Mouse (Mus musculus) liver, adult 2 months (tissue): ENCODE results near the gene Fubp3. TPM values are rescaled to one million over a fixed set of nuclear protein-coding genes. Genes with fewer than 3 reads are reported as not detected.

ENCODE experiments used
- DNase-seq: peaks from one replicate; pipeline ENCODE4 v3.0.0-alpha.2; 2011; ENCODE audit warnings: low read depth, low spot score; ENCODE audit errors: extremely low read depth
- H3K27ac ChIP-seq: fragments of 200-500 bp; replicated peaks from 2 replicates; pipeline ENCODE4 v1.5.1; 2012; ENCODE audit warnings: low read depth, mild to moderate bottlenecking, control low read depth, inconsistent platforms, low read length; ENCODE audit not compliant: insufficient read depth
- H3K27me3 ChIP-seq: fragments of 200-500 bp; 2 replicates; pipeline ENCODE4 v1.6.1; 2012; ENCODE audit warnings: mild to moderate bottlenecking, moderate library complexity, low read length, inconsistent platforms; ENCODE audit not compliant: control insufficient read depth, insufficient read depth
- H3K36me3 ChIP-seq: fragments of 200-500 bp; 2 replicates; pipeline ENCODE4 v1.6.1; 2012; ENCODE audit warnings: low read length, inconsistent platforms; ENCODE audit not compliant: control insufficient read depth, insufficient read depth
- H3K4me1 ChIP-seq: fragments of 200-500 bp; 2 replicates; pipeline ENCODE4 v1.6.1; 2011; ENCODE audit warnings: low read length; ENCODE audit not compliant: control insufficient read depth, insufficient read depth
- H3K4me3 ChIP-seq: fragments of 200-500 bp; 2 replicates; pipeline ENCODE4 v1.5.1; 2011; ENCODE audit warnings: low read depth, mild to moderate bottlenecking, control low read depth, low read length, moderate library complexity; ENCODE audit not compliant: insufficient read depth
- H3K79me2 ChIP-seq: fragments of 200-500 bp; 2 replicates; pipeline ENCODE4 v1.6.1; 2012; ENCODE audit warnings: inconsistent platforms, mild to moderate bottlenecking, low read length, moderate library complexity; ENCODE audit not compliant: control insufficient read depth, insufficient read depth
- H3K9ac ChIP-seq: fragments of 200-500 bp; 2 replicates; pipeline ENCODE4 v1.6.1; 2012; ENCODE audit warnings: low read depth, mild to moderate bottlenecking, control low read depth, inconsistent platforms, low read length
- CTCF ChIP-seq: fragments of 200-500 bp; IDR thresholded peaks from 2 replicates; pipeline ENCODE4 v1.5.1; 2011; ENCODE audit warnings: low read depth, low read length, control low read depth
- POLR2A ChIP-seq: fragments of 200-500 bp; IDR thresholded peaks from 2 replicates; pipeline ENCODE4 v1.6.1; 2011; ENCODE audit warnings: low read length, control low read depth; ENCODE audit not compliant: insufficient read depth; ENCODE audit errors: extremely low read depth
- WGBS: fragments of 180-500 bp; shearing (Covaris S2); methylation state at CpG from one replicate; pipeline ENCODE4 v1.1.7; 2018; 5-methylcytosine and 5-hydroxymethylcytosine counted together
- polyA plus RNA-seq: library from polyadenylated mRNA; depleted of rRNA; stranded (reverse); fragments of >200 nt; gene quantifications from 2 replicates; pipeline ENCODE4 v1.2.3, GENCODE M21; 2012; rRNA removed
- total RNA-seq: library from RNA; depleted of rRNA; stranded (reverse); fragments of >200 nt; gene quantifications from 2 replicates; pipeline ENCODE4 v1.2.3, GENCODE M21; 2014; rRNA removed

Fubp3 gene
- total and polyA plus RNA-seq, 2 experiments, result 16.3 to 19.1 TPM

GRCm38 (mm10) chr2:31663804-31664180 is 91.3 kb downstream of the Fubp3 start:
- no peak overlapping the region for H3K9ac ChIP-seq
- no peaks in the 10 kb centered on the region for H3K36me3 ChIP-seq
- no peak for TF ChIP-seq POLR2A
- TF ChIP-seq CTCF, result no peak
- no peak overlapping the region for H3K27ac ChIP-seq
- H3K27me3 ChIP-seq, result no peaks in the 10 kb centered on the region
- WGBS, result 31% methylated on average over 1 of the region's 1 CpGs
- H3K79me2 ChIP-seq, result no peaks in the 10 kb centered on the region
- H3K4me1 ChIP-seq, result peaks cover 3% of the 10 kb centered on the region; the same call in 1 of the 2 replicates
- H3K4me3 ChIP-seq, result no peak overlapping the region
- DNase-seq, result peak; percentile 86

Other genes starting within 250 kb of the Fubp3 start
- 3,064 and 4,344 TPM in 2 replicates for gene Ass1, start 102.4 kb upstream of the Fubp3 start, total RNA-seq
- 3,470 and 3,993 TPM in 2 replicates for gene Ass1, start 102.4 kb upstream of the Fubp3 start, polyA plus RNA-seq
- gene Prdm12, start 67.4 kb downstream of the Fubp3 start, total RNA-seq, result not detected in 2 replicates
- not detected in 2 replicates for gene Prdm12, start 67.4 kb downstream of the Fubp3 start, polyA plus RNA-seq
- 9.8 and 10.4 TPM in 2 replicates for gene Exosc2, start 98.1 kb downstream of the Fubp3 start, total RNA-seq
- gene Exosc2, start 98.1 kb downstream of the Fubp3 start, polyA plus RNA-seq, result 5.5 and 6.3 TPM in 2 replicates
- gene Abl1, start 115.7 kb downstream of the Fubp3 start, total RNA-seq, result 13.0 and 14.1 TPM in 2 replicates
- 11.0 and 13.9 TPM in 2 replicates for gene Abl1, start 115.7 kb downstream of the Fubp3 start, polyA plus RNA-seq
- not detected in 2 replicates for gene Qrfp, start 237.9 kb downstream of the Fubp3 start, total RNA-seq
- not detected in 2 replicates for gene Qrfp, start 237.9 kb downstream of the Fubp3 start, polyA plus RNA-seq